Mouse (Mus musculus) right cerebral cortex, adult 2 months (tissue): ENCODE measurements around the gene Tuba8.

ENCODE experiments used
- DNase-seq, 2 experiments: peaks; one replicate each; pipeline ENCODE4 v3.0.0; 2021 to 2022; ENCODE audit warnings: low spot score in 2 of 2

Tuba8 gene

DNA sequence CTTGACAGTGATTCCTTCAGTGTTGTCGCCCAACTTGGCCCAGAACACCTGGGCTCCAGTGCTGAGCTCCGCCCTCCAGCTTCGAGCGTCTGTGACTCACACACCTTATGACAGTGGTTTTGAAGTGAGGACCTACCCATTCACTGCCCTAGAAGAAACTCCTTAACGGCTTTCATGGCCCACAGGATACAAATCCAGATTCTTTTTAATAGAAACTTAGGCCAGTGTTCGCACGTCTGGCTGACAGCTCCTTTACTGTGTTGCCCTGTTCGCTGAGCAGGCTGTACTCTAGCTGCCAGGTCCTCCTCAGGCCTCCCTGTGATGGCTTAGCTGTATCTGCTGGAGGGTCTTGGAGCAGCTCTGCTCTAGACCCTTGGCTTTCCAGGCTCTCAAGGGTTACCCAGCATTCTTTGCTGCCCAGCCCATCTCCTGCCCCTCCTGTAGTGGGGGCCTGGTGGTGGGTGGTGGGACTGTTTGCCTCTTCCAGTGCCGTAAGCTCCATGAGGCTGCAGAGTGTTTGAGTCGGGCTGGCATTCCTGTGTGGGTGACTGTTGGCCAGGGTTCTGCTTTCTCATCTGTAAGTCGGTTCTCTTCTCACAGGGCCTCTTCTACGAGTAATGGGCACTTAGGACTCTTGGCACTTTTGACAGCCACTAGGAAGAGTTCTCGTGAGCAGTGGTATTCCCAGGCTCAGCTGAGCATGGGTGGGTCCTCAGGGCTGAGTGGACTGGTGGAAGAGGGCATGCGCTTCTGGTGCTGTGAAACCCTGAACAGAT is 15.4 kb upstream of the Tuba8 start:
- peak in 1 of 2 experiments; percentile 34 for DNase-seq

DNA sequence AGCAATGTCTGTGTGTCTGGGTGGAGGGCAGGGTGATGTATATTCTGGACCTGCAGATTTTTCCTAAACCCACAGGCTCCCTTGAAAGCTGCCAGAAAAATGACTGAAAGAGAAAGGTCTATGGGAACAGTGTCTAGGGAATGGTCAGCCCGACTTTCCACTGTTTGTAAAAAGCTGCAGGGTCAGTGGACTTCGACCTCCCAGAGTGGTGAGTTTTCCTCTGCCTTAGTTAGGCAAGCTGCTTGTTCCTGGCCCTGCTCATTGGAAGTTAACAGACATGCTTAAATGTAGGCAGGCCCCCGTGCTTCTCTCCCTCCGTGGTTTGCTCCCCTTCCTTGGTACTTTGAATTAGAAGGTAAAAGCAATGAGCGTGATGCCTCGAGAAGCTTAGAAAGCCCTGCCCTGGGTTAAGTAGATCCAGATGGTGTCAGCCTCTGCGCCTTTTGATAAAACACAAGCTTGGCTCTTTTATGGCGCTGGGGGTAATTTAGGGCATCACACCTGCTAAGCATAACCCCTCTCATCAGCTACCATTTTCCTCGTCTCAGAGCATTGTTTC is 12.6 kb upstream of the Tuba8 start:
- DNase-seq = no peak

DNA sequence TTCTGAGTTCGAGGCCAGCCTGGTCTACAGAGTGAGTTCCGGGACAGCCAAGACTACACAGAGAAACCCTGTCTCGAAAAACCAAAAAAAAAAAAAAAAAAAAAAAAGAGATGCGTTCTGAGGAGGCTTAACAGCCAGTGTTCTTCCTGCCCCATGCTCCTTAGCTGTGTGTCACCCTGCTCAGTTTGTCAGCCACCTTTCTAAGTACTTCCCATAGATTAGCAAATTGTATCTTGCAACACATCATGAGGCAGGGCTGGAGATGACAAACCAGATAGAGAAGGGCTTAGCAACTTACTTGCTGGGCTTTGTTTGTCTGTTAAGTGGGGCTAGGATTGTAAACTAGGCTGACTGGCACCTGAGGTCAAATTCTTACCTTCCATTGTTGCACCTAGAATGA is 10.0 kb upstream of the Tuba8 start:
- DNase-seq = no peak

DNA sequence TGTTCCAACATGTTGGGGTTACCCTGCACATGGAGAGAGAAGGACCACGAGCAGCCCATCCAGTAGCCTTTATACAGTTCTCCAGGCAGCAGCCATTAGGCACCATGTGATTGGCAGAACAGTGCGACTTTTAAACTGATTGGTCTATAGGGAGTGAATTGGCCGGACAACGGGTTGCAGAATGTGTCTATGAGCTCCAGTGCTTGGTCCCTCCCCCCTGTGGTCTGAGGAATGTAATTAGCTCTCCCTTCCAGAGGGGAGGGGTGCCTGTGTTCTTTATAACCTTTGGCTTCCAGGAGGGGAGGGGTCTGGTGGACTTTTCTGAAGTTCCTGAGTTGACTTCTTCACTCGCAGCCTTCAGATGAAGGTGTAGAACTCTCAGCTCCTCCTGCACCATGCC is 8.5 kb upstream of the Tuba8 start:
- DNase-seq = no peak

DNA sequence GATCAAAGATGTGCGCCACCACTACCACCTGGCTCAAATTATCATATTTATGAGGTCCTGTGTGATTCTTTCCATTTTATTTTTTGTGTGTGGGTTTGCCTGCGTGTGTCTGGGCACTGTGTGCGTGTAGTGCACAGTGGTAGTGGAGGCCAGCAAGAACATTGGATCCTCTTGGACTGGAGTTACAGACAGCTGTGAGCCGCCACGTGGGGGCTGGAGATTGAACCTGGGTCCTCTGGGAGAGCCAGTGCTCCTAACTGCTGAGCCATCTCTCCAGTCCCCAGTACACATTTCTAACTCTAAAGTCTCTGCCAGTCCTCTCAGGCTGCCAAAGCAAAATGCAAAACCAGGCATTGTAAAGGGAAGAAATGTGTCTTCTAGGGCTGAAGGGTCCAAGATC is 4.0 kb upstream of the Tuba8 start:
- no peak for DNase-seq

DNA sequence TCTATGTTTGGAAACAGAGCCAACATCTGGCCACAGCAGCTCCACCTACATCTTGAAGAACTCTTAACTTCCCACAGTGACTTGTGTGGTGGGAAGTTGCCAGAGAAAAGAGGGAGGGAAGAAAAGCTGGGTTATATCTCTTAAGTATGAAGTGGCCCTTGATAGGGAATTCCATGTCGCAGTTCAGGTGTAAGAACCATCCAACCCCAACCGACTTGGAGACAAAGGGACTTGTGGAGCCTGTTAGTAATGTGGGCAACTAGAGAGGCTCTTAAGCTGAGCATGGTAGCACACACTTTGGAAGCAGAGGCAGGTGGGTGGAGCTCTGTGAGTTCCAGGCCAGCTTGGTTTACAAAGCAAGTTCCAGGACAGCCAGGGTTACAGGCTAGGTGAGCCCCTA is 912 bp upstream of the Tuba8 start:
- DNase-seq = no peak

DNA sequence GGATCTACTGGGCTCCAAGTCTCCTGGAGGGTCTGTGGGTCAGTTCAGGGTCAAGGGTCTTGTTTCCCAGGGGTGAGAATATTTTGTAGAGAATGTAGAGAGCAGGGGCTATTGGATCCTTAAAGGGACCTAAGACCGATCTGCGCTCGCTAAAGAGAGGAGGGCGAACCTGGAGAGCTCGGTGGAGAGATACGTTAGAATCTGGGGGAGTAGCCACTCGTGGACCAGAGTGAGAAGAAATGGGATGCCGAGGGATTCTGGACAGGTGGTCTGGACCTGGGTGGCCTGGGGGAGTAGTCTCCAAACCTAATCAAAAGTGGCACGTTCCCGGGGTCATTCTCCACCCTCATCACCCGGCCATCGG is 412 bp downstream of the Tuba8 start:
- no peak for DNase-seq

DNA sequence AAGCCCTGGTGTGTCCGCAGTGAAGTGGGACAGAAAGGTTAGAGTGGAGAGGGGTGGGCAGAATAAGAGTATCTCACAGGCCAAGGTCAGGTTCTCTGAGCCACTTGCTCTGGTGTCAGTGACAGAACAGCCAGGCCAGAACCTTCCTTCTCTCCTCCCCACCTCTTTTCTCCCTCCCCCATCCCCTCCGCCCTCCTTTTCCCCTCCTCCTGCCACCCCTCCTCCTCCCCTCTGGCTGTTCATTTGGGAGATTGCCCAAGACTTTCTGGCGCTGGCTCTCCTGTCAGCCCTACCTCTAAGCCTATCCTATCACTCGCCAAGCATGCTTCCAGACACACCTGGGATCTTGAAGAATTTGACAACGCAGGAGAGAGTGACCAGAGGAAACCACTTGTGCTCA is 1.2 kb downstream of the Tuba8 start:
- no peak for DNase-seq

DNA sequence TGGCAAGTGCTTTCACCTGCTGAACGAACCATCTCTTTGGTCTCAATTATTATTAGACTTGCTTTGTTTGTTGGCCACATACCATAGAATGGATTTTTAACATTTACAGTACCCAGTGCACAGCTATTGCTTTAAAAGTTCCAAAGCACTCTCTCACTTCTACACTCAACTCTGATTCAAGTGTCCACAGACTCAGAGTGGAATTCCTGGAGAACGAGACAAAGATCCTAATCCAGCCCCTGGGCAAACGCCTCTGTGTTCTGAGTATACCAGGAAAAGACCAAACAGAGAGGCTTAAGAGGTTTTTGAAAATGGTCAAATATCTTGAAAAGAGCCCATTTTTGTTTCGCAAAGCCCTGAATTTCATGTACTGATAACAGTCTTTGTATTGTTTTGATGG is 2.5 kb downstream of the Tuba8 start:
- DNase-seq = no peak

DNA sequence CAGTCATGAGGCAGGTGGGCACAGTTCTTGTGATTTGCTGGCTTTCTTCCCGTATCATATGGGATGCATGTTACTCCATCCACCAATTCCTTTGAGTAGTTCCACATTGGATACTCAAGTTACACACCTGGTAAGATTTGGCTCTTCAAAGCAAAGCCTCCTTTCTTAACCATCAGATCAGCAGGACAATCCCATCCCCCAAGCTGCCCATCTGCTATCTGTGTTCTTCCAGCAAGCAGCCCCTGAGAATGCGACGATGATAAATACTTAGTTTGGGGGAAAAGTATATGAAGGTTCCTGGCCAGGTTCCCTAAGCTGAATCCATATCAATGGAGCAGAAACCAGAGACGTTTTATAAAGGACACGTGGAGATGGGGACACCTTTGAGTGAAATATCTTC is 3.7 kb downstream of the Tuba8 start:
- DNase-seq = no peak

DNA sequence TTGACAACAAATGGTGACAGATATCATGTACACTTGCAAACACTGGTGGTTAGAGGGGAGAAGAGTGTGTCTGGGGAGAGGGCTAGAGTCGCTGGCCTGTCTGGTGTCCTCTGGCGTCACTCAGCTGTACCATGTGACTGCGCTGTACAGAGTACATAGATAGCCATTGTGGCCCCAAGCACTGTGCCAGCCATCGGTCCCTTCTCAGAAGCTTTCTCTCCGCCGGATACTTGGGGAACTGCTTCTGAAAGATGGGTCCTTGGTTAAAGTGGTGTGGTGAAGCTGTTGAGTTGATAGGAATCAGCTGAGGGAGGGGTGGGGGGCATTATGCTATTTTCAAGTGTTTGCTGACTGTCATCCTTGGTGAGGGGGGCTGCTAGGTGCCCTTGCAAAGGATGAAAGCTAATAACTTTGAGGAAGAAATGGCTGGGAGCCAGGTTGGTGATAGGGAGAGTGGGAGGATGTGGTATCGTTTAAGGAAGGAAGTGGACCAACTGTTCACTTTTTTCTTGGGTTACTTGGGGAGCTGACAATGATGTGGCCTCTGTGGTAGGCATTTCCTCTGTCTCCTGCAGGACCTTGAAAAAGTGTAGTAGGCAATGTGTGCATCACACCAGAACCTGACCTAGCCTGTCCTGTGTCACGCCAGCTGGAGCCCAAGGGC is 4.3 kb downstream of the Tuba8 start:
- no peak for DNase-seq

DNA sequence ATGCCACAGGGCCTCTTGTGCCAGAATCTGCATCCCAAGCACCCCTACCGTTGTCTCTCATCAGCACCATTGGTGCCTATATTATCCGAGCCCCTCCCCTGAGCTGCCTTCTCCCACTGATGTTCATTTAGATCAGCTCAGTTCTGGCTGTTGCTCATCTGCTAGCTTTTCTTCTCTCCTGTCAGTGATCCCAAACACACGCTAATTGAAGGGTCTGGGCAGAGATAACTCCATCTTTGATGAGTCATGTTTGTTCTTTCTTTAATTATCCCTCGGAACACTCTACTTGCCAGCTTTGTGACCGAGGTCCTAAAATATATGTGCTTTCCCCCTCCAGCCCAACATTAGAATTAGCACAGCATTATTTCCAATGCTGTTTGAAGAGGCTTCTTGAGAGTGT is 4.8 kb downstream of the Tuba8 start:
- no peak for DNase-seq

DNA sequence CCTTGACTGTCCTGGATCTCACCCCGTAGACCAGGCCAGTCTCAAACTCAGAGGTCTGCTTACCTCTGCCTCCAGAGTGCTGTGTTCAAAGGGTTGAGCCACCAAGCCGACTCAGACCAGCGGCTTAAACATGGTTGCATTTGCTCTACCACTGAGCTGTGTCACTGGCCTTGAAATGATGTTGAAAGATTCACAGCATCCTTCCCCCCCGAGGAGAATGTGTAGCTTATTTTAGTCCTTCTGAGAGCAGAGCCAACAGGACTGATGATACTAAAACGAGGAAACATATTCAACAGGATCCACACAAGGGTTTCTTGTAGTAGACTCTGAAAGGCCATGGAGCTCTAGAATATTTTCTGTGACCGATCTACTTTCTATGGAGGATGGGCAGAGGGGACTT is 5.4 kb downstream of the Tuba8 start:
- DNase-seq = no peak

DNA sequence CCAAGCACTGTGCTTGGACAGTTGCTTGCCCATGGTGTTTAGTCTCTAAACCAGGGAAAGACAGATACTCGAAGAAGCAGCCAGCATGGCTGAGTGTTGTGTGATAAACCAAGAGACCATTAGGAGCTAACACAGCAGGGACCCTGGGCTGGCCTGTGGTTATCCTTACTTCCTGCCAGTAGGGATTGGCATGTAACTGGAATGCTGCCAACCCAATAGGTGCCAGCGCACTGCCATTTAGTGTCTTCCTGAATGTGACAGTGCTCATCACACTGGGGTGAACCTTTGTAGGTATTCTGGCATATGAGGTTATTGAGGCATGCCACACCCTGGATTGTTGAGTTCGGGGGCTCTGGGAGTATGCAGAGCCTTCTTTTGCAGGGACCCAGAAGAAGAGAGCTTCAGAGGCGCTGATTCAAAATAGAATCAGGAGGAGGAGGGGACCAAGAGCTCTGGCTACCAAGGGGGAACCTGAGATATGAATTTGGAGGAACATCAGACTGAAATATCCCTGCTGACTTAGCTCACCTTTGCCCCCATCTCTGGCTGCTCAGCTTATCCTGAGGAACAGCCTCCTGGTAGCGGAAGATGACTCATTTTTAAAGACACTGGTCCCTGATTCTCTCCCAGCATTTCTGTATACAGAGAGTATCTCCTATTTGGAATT is 6.2 kb downstream of the Tuba8 start:
- no peak for DNase-seq

DNA sequence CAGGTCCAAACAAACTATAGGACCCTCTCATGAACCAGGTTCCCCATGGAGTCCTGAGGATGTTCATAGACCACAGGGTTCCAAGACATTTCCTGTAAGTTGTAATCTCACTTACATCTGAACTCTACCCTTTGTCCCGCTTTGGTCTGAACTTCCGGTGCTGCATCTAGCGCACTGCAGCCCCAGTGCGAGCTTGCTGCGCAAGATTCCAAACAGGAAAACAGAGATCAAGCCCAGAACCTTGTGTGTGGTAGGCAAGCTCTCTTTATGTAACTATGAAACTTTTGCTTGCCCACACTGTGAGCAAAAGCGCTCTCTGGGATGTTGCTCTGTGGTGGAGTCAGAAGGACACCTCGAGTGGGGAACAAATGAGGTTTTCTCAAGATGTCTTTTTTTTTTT is 7.5 kb downstream of the Tuba8 start:
- DNase-seq = no peak

DNA sequence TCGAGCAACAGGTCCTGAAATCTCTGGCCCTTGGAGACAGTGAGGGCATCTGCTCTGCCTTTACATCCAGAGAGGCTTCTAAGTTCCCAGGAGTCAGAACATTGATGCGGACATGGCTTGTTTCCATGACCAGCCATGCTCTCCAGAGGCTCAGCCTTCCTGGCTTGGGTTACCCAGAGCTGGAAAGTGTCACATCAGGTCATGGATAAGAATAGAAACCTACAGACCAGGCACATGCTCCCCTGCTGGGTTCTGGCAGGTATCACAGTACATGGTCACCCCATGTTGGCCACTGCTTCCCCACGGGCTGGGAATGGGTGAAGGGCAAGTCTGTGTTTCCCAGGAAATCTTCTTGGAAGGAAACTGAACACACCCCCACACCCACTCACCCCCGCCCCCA is 8.9 kb downstream of the Tuba8 start:
- no peak for DNase-seq

DNA sequence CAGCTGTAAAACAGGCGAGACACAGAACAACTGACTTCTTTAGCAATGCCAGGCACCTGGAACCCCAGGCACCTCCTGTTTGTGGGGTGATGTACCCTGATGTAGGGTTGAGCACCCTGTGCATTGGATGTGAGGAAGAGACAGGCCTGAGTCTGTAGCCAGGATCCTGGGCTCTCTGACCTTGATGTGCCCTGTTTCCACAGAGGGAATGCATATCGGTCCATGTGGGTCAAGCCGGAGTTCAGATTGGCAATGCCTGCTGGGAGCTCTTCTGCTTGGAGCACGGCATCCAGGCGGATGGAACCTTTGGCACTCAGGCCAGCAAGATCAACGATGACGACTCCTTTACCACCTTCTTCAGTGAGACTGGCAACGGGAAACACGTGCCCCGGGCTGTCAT is 9.7 kb downstream of the Tuba8 start:
- DNase-seq = no peak

DNA sequence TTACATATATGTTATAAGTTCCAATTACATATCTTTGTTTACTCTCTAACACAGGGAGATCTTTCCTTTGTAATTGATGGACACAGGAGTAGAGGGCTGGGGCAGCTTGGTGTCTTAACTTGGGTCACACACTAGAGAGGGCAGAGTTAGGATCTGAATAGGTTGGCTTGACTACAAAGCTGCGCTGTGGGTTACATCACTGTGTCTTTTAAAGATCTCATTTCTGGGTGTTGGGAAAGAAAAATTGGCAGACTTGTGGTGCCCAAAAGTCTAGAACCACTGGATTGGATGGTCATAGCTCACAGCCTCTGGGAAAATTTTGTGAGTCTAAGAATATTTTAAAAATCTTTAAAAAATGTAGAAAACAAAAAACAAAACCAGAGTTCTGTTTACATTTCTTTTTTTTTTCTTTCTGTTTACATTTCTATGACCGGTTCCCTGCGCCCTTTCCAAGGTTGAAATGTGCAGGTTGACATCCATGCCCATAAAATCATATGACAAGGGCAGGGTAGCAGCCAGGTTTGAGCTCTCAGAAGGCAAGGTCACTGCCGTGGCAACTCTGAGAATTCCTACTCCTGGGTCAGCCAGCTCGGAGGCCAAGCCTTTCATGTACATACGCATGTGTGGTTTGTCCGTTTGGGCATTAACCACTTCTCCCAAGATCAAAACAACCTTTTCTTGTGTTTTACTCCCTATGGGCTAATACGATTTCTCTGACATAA is 11.5 kb downstream of the Tuba8 start:
- no peak for DNase-seq

DNA sequence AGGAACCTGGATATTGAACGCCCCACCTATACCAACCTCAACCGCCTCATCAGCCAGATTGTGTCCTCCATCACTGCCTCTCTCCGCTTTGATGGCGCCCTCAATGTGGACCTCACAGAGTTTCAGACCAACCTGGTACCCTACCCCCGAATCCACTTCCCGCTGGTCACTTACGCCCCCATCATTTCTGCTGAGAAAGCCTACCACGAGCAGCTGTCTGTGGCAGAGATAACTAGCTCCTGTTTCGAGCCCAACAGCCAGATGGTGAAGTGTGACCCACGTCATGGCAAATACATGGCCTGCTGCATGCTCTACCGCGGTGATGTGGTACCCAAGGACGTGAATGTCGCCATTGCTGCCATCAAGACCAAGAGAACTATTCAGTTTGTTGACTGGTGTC is 12.5 kb downstream of the Tuba8 start:
- no peak for DNase-seq

DNA sequence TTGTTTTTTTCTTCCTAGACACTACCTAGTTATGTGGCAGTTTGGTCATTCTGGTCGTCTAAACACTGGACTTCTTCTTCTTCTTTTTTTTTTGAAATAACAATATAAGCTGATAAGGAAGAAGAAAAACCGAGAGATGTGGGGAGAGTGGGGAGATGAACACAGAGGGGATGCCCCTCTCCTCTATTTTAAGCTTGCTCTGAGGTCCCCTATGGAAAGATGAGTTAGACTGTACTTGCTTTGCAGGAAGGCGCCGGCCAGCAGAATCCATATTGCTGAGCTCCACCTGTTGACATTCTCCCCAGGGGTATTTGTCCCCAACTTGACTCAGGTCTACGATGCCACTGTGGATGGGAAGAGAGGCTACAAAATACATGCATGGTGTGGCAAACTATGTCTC is 13.6 kb downstream of the Tuba8 start:
- DNase-seq = no peak

DNA sequence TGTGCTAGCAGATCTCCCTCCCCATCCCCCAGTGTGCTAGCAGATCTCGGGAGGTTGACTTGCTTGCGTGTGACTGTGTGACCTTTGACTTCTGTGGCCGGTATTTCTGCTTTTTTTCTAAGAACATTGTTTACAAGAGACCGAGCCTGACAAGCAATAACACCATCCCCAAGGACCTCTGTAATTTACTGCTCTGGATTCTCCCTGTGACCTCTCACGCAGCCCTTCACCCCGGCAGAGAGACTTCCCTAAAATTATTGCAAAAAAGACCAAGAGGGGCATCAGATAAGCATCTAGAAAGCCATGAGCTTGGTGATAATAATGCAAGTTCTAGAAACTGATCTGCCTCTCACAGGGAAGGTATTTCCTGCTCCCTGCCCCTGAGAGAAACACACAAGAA is 14.5 kb downstream of the Tuba8 start:
- no peak for DNase-seq

DNA sequence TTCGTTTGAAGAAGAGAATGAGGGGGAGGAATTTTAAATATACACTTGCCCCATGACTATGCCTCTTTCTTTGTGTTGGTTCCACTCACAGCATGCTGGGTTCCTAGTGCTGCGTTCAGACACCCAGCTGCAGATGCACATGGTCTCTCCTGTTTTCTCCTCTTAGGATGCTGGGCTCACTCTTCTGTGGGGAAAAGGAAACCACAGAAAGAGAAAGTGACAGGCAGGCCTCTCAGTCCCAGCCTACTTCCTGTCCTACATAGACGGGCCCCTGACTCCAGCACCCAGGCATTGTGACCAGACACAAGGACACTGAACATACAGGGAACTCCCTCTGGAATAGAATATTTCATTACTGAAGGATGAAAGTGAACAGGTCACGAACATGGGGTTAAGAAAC is 15.5 kb downstream of the Tuba8 start:
- no peak for DNase-seq
